ENCODE assay signal across 16 mouse cellular contexts in the genomic region with DNA sequence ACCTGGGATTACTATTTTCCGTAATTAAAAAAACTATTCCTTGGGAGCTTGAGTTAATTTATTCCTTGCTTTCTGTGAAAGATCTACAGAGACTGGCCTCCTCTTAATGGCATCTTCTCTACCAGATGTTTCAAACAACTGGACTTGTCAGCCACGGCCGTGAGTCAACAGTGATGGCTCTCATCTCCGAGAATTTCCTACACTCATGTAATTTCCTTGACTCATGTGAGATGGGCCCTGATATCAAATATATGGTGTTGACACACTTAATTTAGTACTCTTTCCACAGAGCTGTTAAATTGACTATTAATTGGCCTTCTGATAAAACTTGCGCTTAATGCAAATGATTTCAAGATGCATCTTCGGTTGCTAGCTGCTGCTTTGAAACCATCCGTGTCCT.
"Had no signal": no experiment of that assay in that cellular context is flagged by ENCODE, and none has a peak within 500 bp of the region (broad histone marks: within the 10 kb centered on the region; RNA-seq: fewer than 3 reads in every experiment).

No protein-coding gene starts in this region.

- H3K27me3 ChIP-seq: liver, embryonic 15.5 days; lung, embryonic 15.5 days; megakaryocyte, embryonic 14.5 days; neural tube, embryonic 12.5 days; stomach, embryonic 15.5 days had no signal

- H3K9me3 ChIP-seq: liver, embryonic 15.5 days; lung, embryonic 15.5 days; neural tube, embryonic 12.5 days; stomach, embryonic 15.5 days had no signal

- H3K9ac ChIP-seq: liver, embryonic 15.5 days; liver, postnatal 0 days; lung, embryonic 15.5 days; midbrain, embryonic 12.5 days; neural tube, embryonic 12.5 days; stomach, embryonic 15.5 days had no signal

- H3K4me2 ChIP-seq: liver, embryonic 15.5 days; lung, embryonic 15.5 days; midbrain, embryonic 12.5 days; neural tube, embryonic 12.5 days; stomach, embryonic 15.5 days had no signal

- H3K36me3 ChIP-seq: liver, embryonic 15.5 days; lung, embryonic 15.5 days; midbrain, embryonic 12.5 days; neural tube, embryonic 12.5 days; stomach, embryonic 15.5 days had no signal

- ATAC-seq: liver, postnatal 0 days had no signal

- H3K27ac ChIP-seq: liver, embryonic 15.5 days; lung, embryonic 15.5 days; macrophage; midbrain, embryonic 12.5 days; neural tube, embryonic 12.5 days; stomach, embryonic 15.5 days; stomach, postnatal 0 days had no signal

- H3K4me1 ChIP-seq: lung, embryonic 15.5 days; megakaryocyte, embryonic 14.5 days had no signal

- H3K4me3 ChIP-seq: liver, embryonic 15.5 days; lung, embryonic 15.5 days; megakaryocyte, embryonic 14.5 days; midbrain, embryonic 12.5 days; neural tube, embryonic 12.5 days; stomach, embryonic 15.5 days had no signal

- DNase-seq: liver, postnatal 0 days; lung, adult 2 months; lung, postnatal 14 days; lung, postnatal 36 days; midbrain, embryonic 14.5 days; right cerebral cortex, postnatal 14 days; thymus, adult 2 months; thymus, postnatal 25 days had no signal
